Mouse (Mus musculus) bone marrow, adult 2 months (tissue): ENCODE data around the gene Vps18.

Experiments used
- CTCF ChIP-seq: fragments of 200-500 bp; IDR thresholded peaks from 2 replicates; pipeline ENCODE4 v1.5.1; 2011; ENCODE audit warnings: low read length, control low read depth; ENCODE audit not compliant: control insufficient read depth, insufficient read depth
- POLR2A ChIP-seq: fragments of 200-500 bp; IDR thresholded peaks from 2 replicates; pipeline ENCODE4 v1.6.1; 2011; ENCODE audit warnings: low read depth, mild to moderate bottlenecking, control low read depth, low read length, borderline replicate concordance; ENCODE audit not compliant: control insufficient read depth

- no peak for TF ChIP-seq CTCF
- TF ChIP-seq POLR2A, result no peak
These were observed 3.7 kb downstream of the Vps18 start for GRCm38 (mm10) chr2:119292281-119292680.
